Mouse (Mus musculus) neural tube, embryonic 14.5 days (tissue): ENCODE measurements at regions not wholly inside any gene's neighbourhood (a gene's known extent, or its start where the extent isn't known, plus 50 kb on each side); places are given as distances from the start of the nearest gene placed in this dataset.

Experiments used
- ATAC-seq: fragments of 200-750 bp; cut with Nextera tagmentation; 2 replicates; pipeline ENCODE4 v1.8.0; 2017; ENCODE audit warnings: low read depth, mild to moderate bottlenecking, moderate TSS enrichment, moderate library complexity
- H3K27ac ChIP-seq: fragments of 300-500 bp; sonication (generic); 2 replicates; pipeline ENCODE4 v1.5.1; 2014; ENCODE audit warnings: low read depth, mild to moderate bottlenecking, control low read depth, low read length, moderate library complexity, mixed read lengths
- H3K27me3 ChIP-seq: fragments of 300-500 bp; sonication (generic); 2 replicates; pipeline ENCODE4 v1.6.1; 2014; ENCODE audit warnings: low read length; ENCODE audit not compliant: control insufficient read depth, insufficient read depth
- H3K36me3 ChIP-seq: fragments of 300-500 bp; sonication (generic); 2 replicates; pipeline ENCODE4 v1.6.1; 2014; ENCODE audit warnings: low read length, mixed read lengths; ENCODE audit not compliant: control insufficient read depth, insufficient read depth
- H3K4me1 ChIP-seq: fragments of 300-500 bp; sonication (generic); 2 replicates; pipeline ENCODE4 v1.6.1; 2014; ENCODE audit warnings: low read length; ENCODE audit not compliant: control insufficient read depth, insufficient read depth
- H3K4me2 ChIP-seq: fragments of 300-500 bp; sonication (generic); 2 replicates; pipeline ENCODE4 v1.6.1; 2014; ENCODE audit warnings: mild to moderate bottlenecking, low read depth, low read length, control low read depth
- H3K4me3 ChIP-seq: fragments of 300-500 bp; sonication (generic); 2 replicates; pipeline ENCODE4 v1.5.1; 2014; ENCODE audit warnings: low read depth, low read length, control low read depth, mixed read lengths
- H3K9ac ChIP-seq: fragments of 300-500 bp; sonication (generic); replicated peaks from 2 replicates; pipeline ENCODE4 v1.6.1; 2014; ENCODE audit warnings: low read depth, mild to moderate bottlenecking, control low read depth, low read length, mixed read lengths
- H3K9me3 ChIP-seq: fragments of 300-500 bp; sonication (generic); 2 replicates; pipeline ENCODE4 v1.6.1; 2016; ENCODE audit warnings: low read length; ENCODE audit not compliant: control insufficient read depth
- WGBS: fragments of 180-500 bp; shearing (Covaris S2); extraction: QIAGEN DNeasy Blood & Tissue Kit; methylation state at CpG from one replicate; pipeline ENCODE4 v1.1.7; 2014; 5-methylcytosine and 5-hydroxymethylcytosine counted together

DNA sequence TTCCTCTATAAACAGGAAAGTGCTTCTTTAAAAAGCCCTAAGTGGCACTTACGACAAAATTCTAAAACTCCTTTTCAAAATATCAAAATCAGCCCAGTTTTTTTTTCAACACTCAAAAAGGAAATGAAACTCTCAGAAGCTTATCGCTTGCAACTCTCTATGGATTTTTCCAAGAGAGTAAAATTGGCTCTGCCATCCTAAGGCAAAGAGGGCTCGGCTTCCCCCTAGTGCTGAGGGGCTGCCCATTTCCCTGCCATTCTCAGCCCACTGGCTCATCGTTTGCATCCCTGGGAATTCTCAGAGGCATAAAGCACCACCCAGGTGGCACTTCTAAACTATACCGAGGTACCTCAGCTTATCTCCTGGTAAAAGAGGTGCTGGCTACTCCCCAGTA lies 84.7 kb upstream of the Map3k7 start:
- peaks cover 5% of the 10 kb centered on the region; the same call in 1 of the 2 replicates for H3K4me1 ChIP-seq
- WGBS, result 41% methylated on average over 5 of the region's 5 CpGs
- H3K9ac ChIP-seq, result no peak overlapping the region
- no peaks in the 10 kb centered on the region for H3K9me3 ChIP-seq
- H3K4me3 ChIP-seq, result no peak overlapping the region
- no peaks in the 10 kb centered on the region for H3K27me3 ChIP-seq
- no peaks in the 10 kb centered on the region for H3K36me3 ChIP-seq
- no peak overlapping the region for H3K27ac ChIP-seq
- no peak overlapping the region for H3K4me2 ChIP-seq
- no peak for ATAC-seq

DNA sequence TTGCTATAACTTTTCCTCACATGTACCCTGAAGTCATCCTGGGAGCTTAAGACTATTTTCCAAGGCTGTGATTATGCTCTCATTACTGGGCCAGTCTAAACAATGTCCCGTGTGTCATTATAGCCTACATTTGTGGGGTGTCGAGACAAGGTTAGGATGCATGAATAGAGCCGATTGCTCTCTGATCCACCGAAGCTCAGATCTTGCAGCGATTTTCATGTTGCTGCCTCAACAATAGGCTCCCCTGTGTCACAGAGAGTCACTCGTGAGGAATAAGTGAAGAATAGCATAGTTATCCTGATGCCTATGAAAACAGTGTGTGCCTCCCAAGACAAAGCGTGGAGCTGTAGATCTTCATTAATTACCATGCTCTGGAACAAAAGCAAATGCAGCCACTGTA lies 83.7 kb upstream of the Map3k7 start:
- Histone ChIP-seq H3K4me3 (no peak overlapping the region), H3K4me2 (no peak overlapping the region), H3K9ac (no peak overlapping the region), H3K36me3 (no peaks in the 10 kb centered on the region), H3K9me3 (no peaks in the 10 kb centered on the region), H3K4me1 (peaks cover 5% of the 10 kb centered on the region; the same call in 1 of the 2 replicates), H3K27me3 (no peaks in the 10 kb centered on the region), H3K27ac (no peak overlapping the region)
- ATAC-seq, result no peak
- 21% methylated on average over 7 of the region's 7 CpGs for WGBS

DNA sequence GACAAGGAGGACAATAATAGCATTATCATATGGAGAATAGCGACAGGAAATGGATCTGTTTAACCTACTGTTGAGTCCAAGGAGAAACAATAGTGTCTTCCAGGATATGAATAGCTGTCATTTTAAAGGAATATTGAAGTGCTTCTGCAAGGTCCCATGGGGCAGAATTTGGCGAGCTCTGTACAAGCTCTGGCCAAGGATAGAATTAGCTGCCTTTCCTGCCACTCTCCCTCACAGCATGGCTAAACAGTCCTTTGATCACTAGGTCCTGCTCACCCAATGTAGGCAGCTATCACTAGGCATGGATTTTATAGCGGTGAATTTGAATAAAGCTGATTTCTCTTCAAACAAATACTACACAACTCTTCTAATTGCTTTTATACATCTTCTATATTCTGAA lies 74.2 kb upstream of the Map3k7 start:
- WGBS, result 69% methylated on average over 3 of the region's 3 CpGs
- no peaks in the 10 kb centered on the region for H3K4me1 ChIP-seq
- no peak overlapping the region for H3K4me3 ChIP-seq
- no peak overlapping the region for H3K9ac ChIP-seq
- no peaks in the 10 kb centered on the region for H3K27me3 ChIP-seq
- ATAC-seq, result no peak
- H3K27ac ChIP-seq, result no peak overlapping the region
- H3K9me3 ChIP-seq, result no peaks in the 10 kb centered on the region
- no peaks in the 10 kb centered on the region for H3K36me3 ChIP-seq
- H3K4me2 ChIP-seq, result no peak overlapping the region

DNA sequence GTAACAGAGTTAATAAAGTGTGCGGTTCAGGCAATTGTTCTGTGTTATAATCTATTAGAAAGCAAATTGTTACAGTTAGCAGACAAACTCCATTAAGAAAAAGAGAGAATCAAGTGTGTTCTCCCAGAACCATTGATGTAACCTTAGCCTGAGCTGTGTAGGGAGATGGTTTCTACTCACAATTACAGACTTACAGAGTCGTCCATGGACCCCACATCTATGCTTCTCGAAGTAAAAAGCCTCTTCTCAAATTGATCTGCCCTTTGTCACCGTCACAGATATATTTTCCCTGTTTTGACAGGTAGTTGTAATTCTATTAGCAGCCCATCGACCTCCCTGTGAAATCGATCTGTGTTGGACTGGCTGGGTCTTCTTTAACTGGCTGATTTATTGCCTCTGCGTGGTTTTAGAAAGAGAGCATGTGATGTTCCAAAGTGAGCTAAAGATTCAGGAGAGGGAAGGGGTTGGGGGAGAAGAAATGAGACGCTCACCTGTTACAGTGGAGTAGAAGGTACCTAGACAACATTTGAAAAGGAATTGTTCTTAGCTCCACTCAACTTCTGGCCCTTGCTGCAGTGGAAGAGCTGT lies 54.7 kb upstream of the Map3k7 start:
- Histone ChIP-seq H3K4me1 (no peaks in the 10 kb centered on the region), H3K9ac (no peak overlapping the region), H3K27me3 (no peaks in the 10 kb centered on the region), H3K36me3 (no peaks in the 10 kb centered on the region), H3K9me3 (no peaks in the 10 kb centered on the region), H3K4me3 (no peak overlapping the region), H3K4me2 (no peak overlapping the region), H3K27ac (no peak overlapping the region)
- ATAC-seq, result no peak
- WGBS, result 41% methylated on average over 8 of the region's 8 CpGs
